Mouse (Mus musculus) testis, postnatal 10 days (tissue): Measurements from ENCODE around the gene Amz1.

Experiments
- DNase-seq: peaks from one replicate; pipeline ENCODE4 v3.0.0; 2021; ENCODE audit warnings: low spot score

Gene Amz1

GRCm38 (mm10) chr5:140767704-140768141 is 43.8 kb downstream of the Amz1 start:
- DNase-seq, result peak; percentile 93

- no peak for DNase-seq
Measured at GRCm38 (mm10) chr5:140768333-140768732, 44.4 kb downstream of the Amz1 start.

GRCm38 (mm10) chr5:140771612-140772011 is 47.7 kb downstream of the Amz1 start:
- no peak for DNase-seq

- no peak for DNase-seq
Measured at GRCm38 (mm10) chr5:140772158-140772557, 48.2 kb downstream of the Amz1 start.

GRCm38 (mm10) chr5:140775111-140775510 is 51.2 kb downstream of the Amz1 start:
- no peak for DNase-seq

GRCm38 (mm10) chr5:140776968-140777367 is 53.0 kb downstream of the Amz1 start:
- no peak for DNase-seq

- no peak for DNase-seq
Measured at GRCm38 (mm10) chr5:140781122-140781521, 57.2 kb downstream of the Amz1 start.

- DNase-seq, result no peak
Measured at GRCm38 (mm10) chr5:140781886-140782572, 58.1 kb downstream of the Amz1 start.

GRCm38 (mm10) chr5:140783577-140783976 is 59.6 kb downstream of the Amz1 start:
- no peak for DNase-seq

GRCm38 (mm10) chr5:140784288-140784687 is 60.4 kb downstream of the Amz1 start:
- no peak for DNase-seq

- no peak for DNase-seq
Measured at GRCm38 (mm10) chr5:140785240-140785872, 61.4 kb downstream of the Amz1 start.

GRCm38 (mm10) chr5:140789561-140789960 is 65.6 kb downstream of the Amz1 start:
- no peak for DNase-seq

- DNase-seq, result no peak
Measured at GRCm38 (mm10) chr5:140790392-140790791, 66.5 kb downstream of the Amz1 start.

GRCm38 (mm10) chr5:140790937-140791877 is 67.3 kb downstream of the Amz1 start:
- DNase-seq, result no peak

GRCm38 (mm10) chr5:140792233-140792632 is 68.3 kb downstream of the Amz1 start:
- DNase-seq, result no peak

GRCm38 (mm10) chr5:140794753-140795152 is 70.8 kb downstream of the Amz1 start:
- no peak for DNase-seq

- DNase-seq, result no peak
Measured at GRCm38 (mm10) chr5:140795176-140795575, 71.2 kb downstream of the Amz1 start.

GRCm38 (mm10) chr5:140796051-140796450 is 72.1 kb downstream of the Amz1 start:
- DNase-seq, result no peak

GRCm38 (mm10) chr5:140798158-140798557 is 74.2 kb downstream of the Amz1 start:
- peak; percentile 56 for DNase-seq

GRCm38 (mm10) chr5:140798775-140799174 is 74.8 kb downstream of the Amz1 start:
- no peak for DNase-seq

GRCm38 (mm10) chr5:140799190-140799589 is 75.3 kb downstream of the Amz1 start:
- no peak for DNase-seq

GRCm38 (mm10) chr5:140800288-140800923 is 76.5 kb downstream of the Amz1 start:
- no peak for DNase-seq
